Mouse (Mus musculus): ENCODE data around the gene Nfat5. TPM values are rescaled to one million over a fixed set of nuclear protein-coding genes. Genes with fewer than 3 reads are reported as not detected.
A peak's percentile ranks its signal among the peaks of the same experiment; 100 is the strongest.

Gene Nfat5
- polyA plus RNA-seq, 3 experiments from 2014 or later = 12.7 to 23.8 (median 21.3) TPM

- no peak for ATAC-seq
Measured at GRCm38 (mm10) chr8:107401866-107402265, 108.6 kb downstream of the Nfat5 start.

GRCm38 (mm10) chr8:107403038-107403781 is 109.9 kb downstream of the Nfat5 start, which contains the start of gene Nqo1:
TSS of gene Nqo1 (minus strand) at chr8:107403206.
- peak; percentile 69 for ATAC-seq

GRCm38 (mm10) chr8:107404057-107404456 is 110.8 kb downstream of the Nfat5 start:
- ATAC-seq = no peak

DNA sequence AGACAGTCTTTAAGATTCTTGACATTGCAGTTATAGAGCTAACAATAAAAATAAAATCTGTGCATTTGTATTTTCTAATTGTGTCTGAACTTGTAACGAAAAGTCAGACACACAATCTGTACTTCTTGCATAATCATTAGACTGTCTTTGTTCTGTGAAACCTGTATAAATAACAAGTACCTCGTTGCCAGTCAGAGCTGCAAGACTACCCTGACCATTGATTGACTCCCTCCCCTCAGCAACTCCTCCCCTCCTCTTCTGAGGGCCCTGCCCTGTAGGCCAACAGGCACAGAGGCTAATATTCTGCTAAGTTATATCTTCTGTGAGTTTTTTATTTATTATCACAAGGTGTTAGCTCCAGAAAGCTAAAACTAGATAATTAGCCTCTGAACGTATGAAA is 112.7 kb downstream of the Nfat5 start:
- ATAC-seq = no peak

DNA sequence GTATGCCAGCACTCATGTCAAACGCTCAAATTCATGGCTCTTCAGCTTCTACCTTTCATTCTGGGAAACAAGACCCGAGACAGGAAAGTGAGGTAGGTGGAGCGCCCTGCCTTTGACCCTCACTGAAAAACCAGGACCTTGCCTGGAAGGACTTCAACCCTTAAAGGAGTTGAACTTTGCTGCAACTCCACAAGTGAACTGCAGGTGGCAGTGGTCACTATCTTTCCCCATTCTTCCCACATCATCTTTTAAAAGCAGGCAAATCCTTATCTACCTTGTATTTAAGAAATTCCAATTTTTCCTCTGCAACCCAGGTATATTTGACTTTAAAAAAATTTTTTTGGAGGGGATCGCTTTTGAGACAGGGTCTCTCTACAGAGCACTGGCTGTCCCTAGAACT is 118.1 kb downstream of the Nfat5 start:
- peak; percentile 52 for ATAC-seq

- ATAC-seq = no peak
Measured at GRCm38 (mm10) chr8:107412552-107412951, 119.3 kb downstream of the Nfat5 start.

DNA sequence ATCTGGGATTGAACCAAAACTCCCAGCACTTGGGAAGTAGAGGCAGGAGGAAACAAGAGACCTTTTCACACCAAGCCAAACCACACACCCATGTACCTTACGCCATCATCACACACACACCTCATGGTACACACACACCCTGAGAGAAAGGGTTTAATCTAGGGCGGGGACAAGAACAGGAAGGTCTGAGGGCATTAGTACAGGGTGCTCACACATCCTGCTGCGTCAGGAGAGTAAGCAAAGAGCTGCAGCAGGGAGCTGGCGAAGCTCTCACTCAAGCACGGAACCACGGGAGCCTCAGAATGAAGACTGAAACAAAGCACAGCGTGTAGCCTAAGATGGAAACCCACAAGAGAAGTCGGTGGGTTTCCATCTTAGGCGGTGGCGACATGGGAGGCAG is 120.6 kb downstream of the Nfat5 start:
- ATAC-seq = no peak

GRCm38 (mm10) chr8:107417001-107417400 is 123.7 kb downstream of the Nfat5 start:
- ATAC-seq = no peak

DNA sequence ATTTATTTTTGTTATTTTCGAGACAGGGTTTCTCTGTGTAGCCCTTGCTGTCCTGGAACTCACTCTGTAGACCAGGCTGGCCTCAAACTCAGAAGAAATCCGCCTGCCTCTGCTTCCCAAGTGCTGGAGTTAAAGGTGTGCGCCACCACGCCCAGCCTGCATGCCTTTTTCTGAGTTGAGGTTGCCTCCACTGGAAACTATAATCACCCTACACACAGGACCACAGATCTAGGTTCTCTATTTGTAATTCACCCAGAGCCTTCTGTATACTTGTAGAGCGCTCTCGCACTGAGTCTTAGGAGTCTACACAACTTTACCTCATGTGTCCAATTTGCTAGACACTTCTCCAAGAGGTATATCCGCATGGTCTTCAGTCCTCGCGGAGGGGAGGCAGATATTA is 130.9 kb downstream of the Nfat5 start:
- no peak for ATAC-seq

- ATAC-seq = peak; percentile 94
Measured at GRCm38 (mm10) chr8:107424597-107425229, 131.4 kb downstream of the Nfat5 start, which contains the start of gene Nob1. TSS of gene Nob1 (minus strand) at chr8:107425051.

DNA sequence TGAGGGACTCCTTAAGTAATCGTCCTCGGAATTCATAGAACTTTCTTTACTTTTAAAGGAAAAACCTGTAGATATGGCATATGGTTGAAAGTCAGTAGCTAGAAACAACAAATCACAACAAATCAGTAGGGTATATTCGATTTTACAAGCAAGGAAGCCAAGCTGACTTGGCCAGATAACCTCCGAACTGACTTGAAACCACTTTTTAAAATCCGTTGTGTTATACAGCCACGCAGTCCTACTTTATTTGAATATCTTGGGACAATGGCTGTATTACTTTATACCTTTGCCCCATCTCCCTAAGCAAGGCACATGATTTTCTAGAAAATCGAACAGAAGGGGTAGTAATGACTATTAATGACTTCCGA is 131.9 kb downstream of the Nfat5 start:
- peak; percentile 15 for ATAC-seq

Other genes starting within 250 kb of the Nfat5 start
- 1 to 10 TPM; 1.2 to 5.6 (median 3.0) TPM for gene Pdf, start 244.9 kb upstream of the Nfat5 start, polyA plus RNA-seq (2017; shearing (Covaris generic))
- gene Cog8, start 236.8 kb upstream of the Nfat5 start, polyA plus RNA-seq (2017; shearing (Covaris generic)) = 1 to 10 TPM; 6.0 to 9.5 (median 7.4) TPM
- 10 to 100 TPM; 61.0 to 87.4 (median 78.2) TPM for gene Nip7, start 236.6 kb upstream of the Nfat5 start, polyA plus RNA-seq (2017; shearing (Covaris generic))
- under 1 TPM in 1 of 3 experiments, not detected in 2; 0.52 TPM for gene Tmed6, start 227.8 kb upstream of the Nfat5 start, polyA plus RNA-seq (2017; shearing (Covaris generic))
- gene Terf2, start 196.9 kb upstream of the Nfat5 start, polyA plus RNA-seq (2017; shearing (Covaris generic)) = 10 to 100 TPM in 2 of 3 experiments, 1 to 10 TPM in 1; 8.9 to 14.8 (median 11.5) TPM
- gene Cyb5b, start 142.8 kb upstream of the Nfat5 start, polyA plus RNA-seq (2017; shearing (Covaris generic)) = 10 to 100 TPM; 24.8 to 38.8 (median 36.8) TPM
- gene Nqo1, start 109.7 kb downstream of the Nfat5 start, polyA plus RNA-seq (2017; shearing (Covaris generic)) = 1 to 10 TPM in 1 of 3 experiments, under 1 TPM in 2; 0.50 to 5.3 (median 0.94) TPM
- 10 to 100 TPM; 46.3 to 77.0 (median 59.8) TPM for gene Nob1, start 131.6 kb downstream of the Nfat5 start, polyA plus RNA-seq (2017; shearing (Covaris generic))
- gene Wwp2, start 142.9 kb downstream of the Nfat5 start, polyA plus RNA-seq (2017; shearing (Covaris generic)) = 100 to 1,000 TPM in 2 of 3 experiments, 10 to 100 TPM in 1; 95.1 to 126 (median 115) TPM

Measured in inflammation-experienced regulatory T-cells, adult 6 months (primary cell).